9 mouse cellular contexts compared by ENCODE assay signal in the genomic region with DNA sequence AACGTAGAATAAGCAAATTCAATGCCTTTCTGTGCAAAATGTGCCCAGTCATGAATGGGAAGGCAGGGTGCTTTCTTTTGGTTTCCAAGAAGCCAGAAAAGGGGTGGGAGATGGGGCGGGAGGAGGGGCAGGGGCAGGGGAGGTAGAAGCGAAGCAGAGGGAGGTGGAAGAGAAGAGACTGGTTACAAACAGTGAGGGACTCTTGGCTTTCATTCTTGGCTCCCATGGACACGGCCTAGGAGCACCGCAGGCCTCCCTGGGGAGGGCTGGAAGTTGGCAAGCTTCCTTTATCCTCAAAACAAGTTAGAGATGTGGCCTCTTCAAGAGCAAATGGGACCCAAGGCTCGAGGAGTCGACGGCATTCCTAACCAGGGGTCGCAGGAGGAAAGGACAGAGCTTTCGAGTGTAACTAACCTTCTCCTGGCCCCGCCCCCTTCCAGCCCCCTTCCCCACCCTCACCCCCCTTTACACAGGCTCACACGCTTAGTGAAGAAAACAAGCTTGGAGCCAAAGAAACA. TPM values are rescaled to one million over a fixed set of nuclear protein-coding genes. Genes with fewer than 3 reads are reported as not detected.
DNase-seq lines count a peak whose midpoint lies in the region.
"Had no signal": no experiment of that assay in that cellular context is flagged by ENCODE, and none has a peak within 500 bp of the region (broad histone marks: within the 10 kb centered on the region; RNA-seq: fewer than 3 reads in every experiment).

A gene (plus strand): TSS at position 195 of the 518 bp plus-strand sequence.

- intact Hi-C loops in gastrocnemius, postnatal 36 days (cut with DNase I), result no loop called here
- intact Hi-C loops in left cerebral cortex, postnatal 4 days (cut with DNase I), result no loop called here

- DNase-seq in right cerebral cortex, postnatal 10 days (ENCODE audit: low spot score in 2 of 2), result peak; percentile 61 to 77
- DNase-seq in right cerebral cortex, adult 18-20 months, result no peak
- DNase-seq in gastrocnemius, postnatal 36 days, result peak; percentile 34 to 39
- peak; percentile 11 for DNase-seq in kidney, adult 11 months
- DNase-seq in left cerebral cortex, postnatal 4 days, result peak; percentile 59
- DNase-seq in skeletal muscle tissue, adult 2 months (ENCODE audit: low read depth, low spot score), result peak; percentile 32
- no peak for DNase-seq in liver
- DNase-seq in right cerebral cortex, adult 2 months (ENCODE audit: low spot score in 2 of 2), result no peak

RNA-seq across cellular contexts. Expression of the gene that starts here (rescaled TPM):
- not detected for total RNA-seq in gastrocnemius, postnatal 36 days (2021)
- total RNA-seq in left cerebral cortex, postnatal 4 days (2021), result 1 to 10 TPM; 5.8 to 6.3 TPM
- total RNA-seq: gastrocnemius, postnatal 4 days had no signal

Comparison
In these comparisons a context has a peak if more than half of its experiments do, and no peak if none do; other contexts are left out.
1. RNA of the gene that starts here (total RNA-seq): 5.8 to 6.3 TPM in left cerebral cortex, postnatal 4 days; not detected in gastrocnemius, postnatal 36 days; every median in the first group is over 4 times any median in the second.
2. DNase-seq: peak in right cerebral cortex, postnatal 10 days (2 of 2), kidney, adult 11 months (single experiment), left cerebral cortex, postnatal 4 days (single experiment) and skeletal muscle tissue, adult 2 months (single experiment); none in right cerebral cortex, adult 18-20 months (single experiment), liver (single experiment) and right cerebral cortex, adult 2 months (0 of 2).
3. Peak in DNase-seq in gastrocnemius, postnatal 36 days; RNA of the gene not detected or under 1 TPM.